Mouse (Mus musculus) lung, adult 10 weeks (tissue): ENCODE results near the gene Adcy2. TPM values are rescaled to one million over a fixed set of nuclear protein-coding genes. Genes with fewer than 3 reads are reported as not detected.

Source experiments
- polyA plus RNA-seq: library from polyadenylated mRNA; stranded (reverse); fragments of 350-450 nt; fragmentation: Illumina TruSeq; extraction: RNeasy Lipid Tissue Mini Kit (QIAGEN cat#74804); gene quantifications from one replicate; pipeline ENCODE4 v1.2.3, GENCODE M21; 2014; ENCODE audit warnings: low read depth, low replicate concordance; ENCODE audit not compliant: insufficient read depth

Gene Adcy2
- polyA plus RNA-seq = 6.2 TPM

GRCm38 (mm10) chr13:68998918-68999801 lies at the start of gene Adcy2:
Gene Adcy2 (minus strand): TSS chr13:68999541.

GRCm38 (mm10) chr13:68597199-68597598 lies 402.1 kb downstream of the Adcy2 start, which contains the start of gene 1700001L19Rik:
Gene 1700001L19Rik (plus strand): TSS chr13:68597421.

GRCm38 (mm10) chr13:68581747-68582516 lies 417.4 kb downstream of the Adcy2 start, which contains the start of the genes Mtrr and Fastkd3:
Gene Mtrr (minus strand): TSS chr13:68582149.
Gene Fastkd3 (plus strand): TSS chr13:68582234.

